Mouse (Mus musculus) gastrocnemius, postnatal 25 days (tissue): ENCODE data around the gene Nrap. TPM values are rescaled to one million over a fixed set of nuclear protein-coding genes. Genes with fewer than 3 reads are reported as not detected.
A peak's percentile ranks its signal among the peaks of the same experiment; 100 is the strongest.
"Not testable (repeated sequence)": the region's sequence is repeated elsewhere in the genome, so short reads cannot be mapped to it uniquely, and the experiment has no call there.

ENCODE experiments used
- DNase-seq: peaks from one replicate; pipeline ENCODE4 v3.0.0; 2022
- long read RNA-seq, 2 experiments: library from polyadenylated mRNA; stranded (forward); transcript quantifications; one replicate each; pipeline ENCODE4 v2.0.0; 2021
- total RNA-seq, 2 experiments: library from RNA; stranded (reverse); gene quantifications; 1 replicate in 1 of 2; 2 replicates in 1 of 2; pipeline ENCODE4 v1.2.3; 2021

Gene Nrap
- total RNA-seq: 1,000 to 10,000 TPM in 1 of 2 experiments, 100 to 1,000 TPM in 1; 752 to 1,010 TPM
- long read RNA-seq, experiment 1, full-length matches to known transcripts: 17 of 245 reads
- long read RNA-seq, experiment 1, partial matches to known transcripts: 204 of 245 reads
- long read RNA-seq, experiment 1, other reads (novel, unspliced or antisense): 24 of 245 reads
- long read RNA-seq, experiment 2, full-length matches to known transcripts: 52 of 489 reads
- long read RNA-seq, experiment 2, partial matches to known transcripts: 371 of 489 reads
- long read RNA-seq, experiment 2, other reads (novel, unspliced or antisense): 66 of 489 reads

DNA sequence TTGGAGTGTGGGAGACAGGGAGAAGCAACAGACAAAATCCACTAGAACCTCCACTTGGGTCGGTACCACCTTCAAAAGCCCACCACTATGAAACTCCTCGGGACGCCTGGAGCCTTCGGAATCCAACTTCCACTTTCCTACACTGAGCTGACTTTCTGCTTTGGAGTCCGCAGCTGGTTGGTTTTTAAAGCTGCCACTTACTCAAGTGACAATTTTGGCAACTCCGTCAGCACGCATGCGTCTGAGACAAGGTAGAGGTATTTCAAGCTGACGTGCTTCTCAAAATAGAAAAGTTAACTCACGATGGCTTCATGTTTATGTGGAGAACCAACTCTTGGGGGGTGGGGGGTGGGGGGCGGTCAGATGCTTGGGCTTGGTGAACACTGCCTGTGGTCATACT is at the start of gene Nrap:
Nrap (minus strand) TSS at position 159 of the 400 bp plus-strand sequence.
- DNase-seq: peak; percentile 62

GRCm38 (mm10) chr19:56439072-56439434 is 49.2 kb upstream of the Nrap start:
- DNase-seq: no peak

- no peak for DNase-seq
These were observed 48.7 kb upstream of the Nrap start for GRCm38 (mm10) chr19:56438357-56439071.

DNA sequence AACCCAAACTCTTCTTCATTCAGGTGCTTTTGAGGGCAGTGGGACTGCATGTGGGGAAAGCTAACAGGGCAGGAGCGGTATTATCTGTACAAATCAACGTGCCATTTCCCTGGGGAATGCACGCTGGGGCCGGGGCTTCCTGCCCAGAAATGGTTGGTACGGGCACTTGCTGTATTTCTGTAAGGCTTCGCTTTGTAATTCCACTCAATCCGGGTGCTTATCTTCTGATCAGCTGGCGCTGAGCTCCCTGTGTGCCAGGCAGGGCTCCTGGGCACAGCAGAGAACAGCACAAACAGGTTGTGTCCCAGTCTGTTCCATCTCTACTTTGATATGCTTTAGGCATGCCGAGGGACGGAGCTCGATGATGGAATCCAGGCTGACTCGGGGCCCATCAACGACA is 46.5 kb upstream of the Nrap start:
- no peak for DNase-seq

DNA sequence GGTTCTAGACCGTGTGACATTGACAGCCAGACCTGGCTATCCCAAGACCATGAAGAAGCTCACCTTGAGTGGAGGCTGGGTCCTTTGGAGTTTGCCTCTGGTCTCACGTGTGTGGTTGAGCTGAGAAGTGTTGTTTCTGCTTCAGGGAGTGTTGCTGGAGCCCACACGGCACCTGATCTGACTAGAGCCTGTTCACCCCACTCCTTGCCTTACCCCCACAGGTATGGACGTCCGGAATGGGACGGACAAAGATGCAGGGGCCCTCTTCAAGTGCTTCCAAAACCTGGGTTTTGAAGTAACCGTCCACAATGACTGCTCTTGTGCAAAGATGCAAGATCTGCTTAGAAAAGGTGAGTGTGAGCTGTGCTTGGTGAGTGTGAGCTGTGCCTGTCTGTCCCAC is 43.7 kb upstream of the Nrap start:
- no peak for DNase-seq

GRCm38 (mm10) chr19:56432706-56433105 is 42.9 kb upstream of the Nrap start:
- no peak for DNase-seq

GRCm38 (mm10) chr19:56430369-56430768 is 40.5 kb upstream of the Nrap start:
- DNase-seq: no peak

DNA sequence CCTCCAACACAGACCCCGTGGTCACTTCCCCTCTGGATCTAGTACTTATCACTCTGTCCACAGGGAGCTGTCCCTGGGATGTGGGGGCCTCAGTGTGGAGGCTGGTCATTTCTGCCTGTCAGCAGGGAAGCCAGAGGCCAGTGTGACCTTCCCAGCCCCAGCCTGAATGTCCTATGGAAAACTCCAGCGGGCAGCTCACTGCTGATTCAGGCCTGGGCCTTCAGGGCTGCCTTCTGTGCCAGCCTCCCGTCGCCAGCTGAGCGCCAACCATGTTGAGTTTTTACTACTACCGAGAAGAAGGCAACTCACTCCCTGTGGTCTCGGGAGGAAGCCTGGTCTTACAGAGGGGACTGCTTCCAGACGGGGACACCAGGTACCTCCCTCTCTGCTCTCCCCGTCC is 35.7 kb upstream of the Nrap start:
- no peak for DNase-seq

DNA sequence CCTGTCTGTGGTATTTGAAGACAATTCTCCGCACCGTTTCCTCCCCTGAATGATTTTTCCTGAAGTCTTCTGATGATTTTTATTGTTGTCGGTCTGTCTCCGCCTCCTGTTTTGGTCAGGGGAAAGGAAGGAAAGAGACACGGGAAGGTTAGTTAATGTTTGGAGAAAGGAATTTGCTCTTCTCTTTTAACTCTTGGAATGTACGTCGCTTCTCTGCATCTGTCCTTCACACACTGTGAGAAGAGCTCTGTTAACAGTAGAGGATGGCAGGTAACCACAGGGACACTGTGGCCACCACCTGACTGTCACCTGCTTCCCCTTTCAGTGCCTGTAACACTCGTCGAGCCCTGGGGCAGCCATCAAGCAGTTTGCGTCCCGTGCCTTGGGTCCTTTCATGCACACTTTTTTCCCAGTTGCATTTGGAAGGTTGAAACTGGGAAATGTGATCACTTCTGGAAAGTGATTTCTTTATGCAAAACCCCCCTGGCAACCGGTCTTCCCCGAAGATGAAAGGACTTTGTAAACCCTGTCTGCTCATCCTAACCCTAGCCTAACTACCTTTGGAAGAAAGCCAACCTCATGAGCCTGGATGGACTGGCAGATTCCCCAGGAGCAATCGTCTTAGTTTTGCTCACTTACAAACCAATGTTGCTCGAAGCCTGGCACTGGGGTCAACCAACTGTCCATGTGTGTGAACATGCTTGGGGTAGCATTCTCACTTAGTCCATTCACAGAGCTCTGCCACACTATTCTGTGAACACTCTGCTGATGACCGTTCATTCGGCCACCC is 35.0 kb upstream of the Nrap start:
- DNase-seq: no peak

DNA sequence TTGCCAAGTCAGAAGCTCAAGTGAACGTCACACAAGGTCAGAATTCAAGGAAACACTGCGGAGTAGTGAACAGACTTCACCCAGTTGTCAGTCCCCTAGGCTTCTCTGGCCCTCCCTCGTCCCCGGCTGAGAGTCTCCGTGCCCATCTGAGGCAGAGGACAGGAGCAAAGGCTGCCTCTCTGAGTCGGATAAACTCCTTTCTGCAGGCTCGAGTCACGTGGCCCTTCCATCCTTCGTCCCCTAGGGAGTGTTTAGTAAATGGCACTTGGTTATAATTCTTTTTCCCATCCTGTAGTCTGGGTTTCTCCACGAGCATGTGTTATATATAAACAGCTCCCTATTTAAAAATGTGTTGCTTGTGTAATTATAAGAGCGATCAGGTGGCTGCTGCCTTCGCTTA is 33.5 kb upstream of the Nrap start:
- no peak for DNase-seq

GRCm38 (mm10) chr19:56422476-56423338 is 32.9 kb upstream of the Nrap start:
- peak; percentile 72 for DNase-seq

DNA sequence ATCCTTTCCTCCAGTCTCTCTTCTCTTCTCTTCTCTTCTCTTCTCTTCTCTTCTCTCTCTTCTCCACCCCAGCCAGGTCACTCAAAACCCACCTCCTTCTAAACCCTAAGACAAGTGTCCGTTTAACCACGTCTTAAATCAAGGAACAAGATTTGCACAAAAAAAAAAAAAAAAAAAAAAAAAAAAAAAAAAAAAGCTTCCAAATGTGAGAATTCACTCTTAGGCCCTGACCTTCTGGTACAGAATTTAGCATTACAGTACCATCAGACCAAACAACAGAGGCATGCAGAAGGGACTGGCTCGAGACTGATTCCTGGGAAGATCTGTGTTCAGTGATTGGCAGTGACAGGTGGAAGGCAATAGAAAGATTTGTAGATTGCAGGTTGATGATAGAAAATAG is 30.5 kb upstream of the Nrap start:
- DNase-seq: no peak

DNA sequence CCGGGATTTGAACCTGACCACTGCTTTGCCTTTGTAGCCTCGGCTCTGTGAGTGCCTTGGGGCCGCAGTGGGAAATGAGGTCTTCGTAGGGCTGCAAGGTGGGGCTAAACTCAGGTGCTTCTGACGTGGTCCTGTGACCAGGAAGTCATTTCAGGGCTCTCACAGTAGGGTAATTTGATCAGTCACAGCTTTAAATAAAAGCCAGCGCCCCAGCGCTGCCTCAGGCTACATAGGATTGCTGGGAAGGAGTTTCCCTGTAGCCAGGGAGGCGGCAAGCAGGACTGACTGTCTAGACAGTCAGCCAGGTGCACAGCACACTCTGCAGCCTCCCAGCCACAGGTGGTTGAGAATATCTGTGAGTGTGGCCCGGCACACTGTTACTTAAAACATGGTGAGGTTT is 29.6 kb upstream of the Nrap start:
- DNase-seq: no peak

GRCm38 (mm10) chr19:56418404-56418803 is 28.6 kb upstream of the Nrap start:
- no peak for DNase-seq

GRCm38 (mm10) chr19:56409884-56410283 is 20.0 kb upstream of the Nrap start:
- DNase-seq: not testable (repeated sequence)

DNA sequence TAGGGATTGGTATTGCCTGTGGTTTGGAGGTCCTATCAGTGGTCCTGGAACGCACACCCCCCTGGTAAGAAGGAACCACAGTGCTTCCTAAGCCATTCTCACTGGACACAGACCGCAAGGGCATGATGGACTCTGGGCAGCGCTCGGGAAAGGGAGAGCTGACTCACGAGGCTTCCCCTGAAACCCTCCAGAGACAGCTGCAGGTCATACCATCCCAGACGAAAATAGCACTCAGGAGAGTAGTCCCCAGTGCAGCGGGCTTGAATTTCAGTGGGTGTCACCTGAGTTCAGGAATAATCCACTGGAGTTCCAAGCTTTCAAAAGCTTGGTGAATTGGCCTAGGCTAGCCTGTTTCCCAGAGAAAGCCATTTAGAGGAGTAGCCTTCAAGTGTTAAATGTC is 16.7 kb upstream of the Nrap start:
- peak; percentile 63 for DNase-seq

DNA sequence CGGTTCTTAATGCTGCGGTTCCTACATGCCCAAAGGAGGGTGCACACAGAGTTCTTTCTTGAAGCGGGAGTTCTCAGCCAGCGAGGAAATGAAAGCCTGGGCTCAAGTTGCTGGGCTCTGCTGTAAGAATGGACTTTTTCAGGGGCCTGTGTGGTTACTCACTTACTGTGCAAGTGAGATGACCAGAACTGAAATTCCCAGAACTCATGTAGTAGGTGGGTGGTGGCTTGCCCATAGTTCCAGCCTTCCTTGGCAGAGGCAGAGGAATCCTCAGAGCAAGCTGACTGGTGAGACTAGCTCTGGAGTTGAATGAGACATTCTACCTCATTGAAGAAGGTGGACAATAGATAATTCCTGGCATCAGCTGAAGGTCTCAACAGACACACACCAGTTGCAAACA is 16.0 kb upstream of the Nrap start:
- no peak for DNase-seq

DNA sequence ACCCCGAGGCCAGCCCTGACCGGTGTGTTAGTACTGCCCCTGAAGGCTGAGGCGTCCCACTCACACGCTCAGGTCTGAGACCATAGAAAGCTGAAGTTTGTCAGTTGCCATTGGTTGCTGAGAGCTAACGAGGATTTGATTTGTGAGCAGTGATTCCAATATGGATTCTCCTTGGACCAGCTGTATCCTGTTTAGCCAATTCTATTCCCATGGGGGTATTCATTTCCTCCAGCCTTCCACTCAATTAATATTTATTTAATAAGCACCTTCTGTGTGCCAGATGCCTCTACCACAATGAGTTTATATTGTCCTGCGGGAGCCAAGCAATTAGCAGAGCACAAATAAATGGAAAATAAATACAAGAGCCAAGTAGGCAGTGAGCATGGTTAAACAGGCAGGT is 12.0 kb upstream of the Nrap start:
- no peak for DNase-seq

DNA sequence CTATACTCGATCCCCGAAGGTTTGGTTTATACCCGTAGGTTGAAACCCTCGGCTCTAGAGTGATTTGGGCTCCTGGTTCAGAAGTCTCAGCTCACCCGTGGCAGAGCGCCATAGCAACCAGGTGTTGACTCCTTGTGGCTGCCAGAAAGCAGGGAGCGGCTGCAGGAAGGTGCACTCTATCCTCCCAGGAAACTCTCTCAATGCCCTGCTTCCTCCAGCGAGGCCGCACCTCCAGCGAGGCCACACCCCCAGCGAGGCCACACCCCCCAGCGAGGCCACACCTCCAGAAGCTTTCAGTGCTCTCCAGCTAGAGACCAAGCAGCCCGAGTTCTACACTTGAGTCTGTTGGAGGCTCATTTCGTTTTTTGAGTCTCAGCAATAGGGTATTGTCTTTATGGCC is 10.4 kb upstream of the Nrap start:
- DNase-seq: peak; percentile 75

GRCm38 (mm10) chr19:56398528-56398795 is 8.6 kb upstream of the Nrap start:
- DNase-seq: no peak

GRCm38 (mm10) chr19:56397663-56398527 is 8.1 kb upstream of the Nrap start:
- DNase-seq: no peak
